13 mouse cellular contexts compared by ENCODE assay signal in the genomic region with DNA sequence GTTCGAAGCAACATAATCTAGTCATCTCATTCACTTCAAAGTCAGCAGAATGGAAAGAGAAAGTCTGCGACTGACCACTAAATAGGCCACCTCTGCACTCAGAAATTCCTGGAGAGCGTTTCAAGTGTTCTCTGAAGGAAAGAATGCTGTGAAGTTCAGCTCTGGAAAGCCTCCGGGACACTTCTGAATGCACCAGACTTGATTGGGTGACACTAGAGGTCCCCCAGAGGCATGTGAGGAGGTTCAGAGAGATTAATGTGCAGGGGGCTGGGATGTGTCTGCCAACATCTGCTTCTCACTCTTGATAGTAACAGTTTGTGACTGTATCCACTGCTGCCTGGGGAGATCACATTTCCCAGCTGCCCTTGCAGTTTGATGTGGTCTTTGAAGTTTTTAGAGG. TPM values are rescaled to one million over a fixed set of nuclear protein-coding genes. Genes with fewer than 3 reads are reported as not detected.
DNase-seq lines count a peak whose midpoint lies in the region; ATAC-seq and TF ChIP-seq lines count a peak whose summit lies in the region.
"Had no signal": no experiment of that assay in that cellular context is flagged by ENCODE, and none has a peak within 500 bp of the region (broad histone marks: within the 10 kb centered on the region; RNA-seq: fewer than 3 reads in every experiment).

No protein-coding gene starts in this region.

- peak; percentile 71 for TF ChIP-seq EP300 in lung, postnatal 0 days (IDR thresholded peaks at IDR 0.05)
- no peak for TF ChIP-seq EP300 in liver, postnatal 0 days (IDR thresholded peaks at IDR 0.05; ENCODE audit: low read depth)

- H3K9me3 ChIP-seq in heart, embryonic 13.5 days, result no peaks in the 10 kb centered on the region
- no peaks in the 10 kb centered on the region for H3K9me3 ChIP-seq in lung, postnatal 0 days (ENCODE audit: low read length)
- no peaks in the 10 kb centered on the region for H3K9me3 ChIP-seq in liver, postnatal 0 days (ENCODE audit: low read length)
- H3K9me3 ChIP-seq: G1E; limb, embryonic 15.5 days had no signal

- peak overlapping the region; percentile 92 for H3K27ac ChIP-seq in heart, embryonic 13.5 days (replicated peaks)
- H3K27ac ChIP-seq in lung, postnatal 0 days (ENCODE audit: low read length), result no peak overlapping the region
- no peak overlapping the region for H3K27ac ChIP-seq in liver, postnatal 0 days (ENCODE audit: low read depth)
- H3K27ac ChIP-seq: limb, embryonic 15.5 days had no signal

- 5% methylated on average over 4 of the region's 4 CpGs for WGBS in heart, embryonic 13.5 days
- 5% methylated on average over 4 of the region's 4 CpGs for WGBS in lung, postnatal 0 days
- 38% methylated on average over 4 of the region's 4 CpGs for WGBS in liver, postnatal 0 days (ENCODE audit: insufficient replicate concordance)

- DNase-seq in 3T3-L1 (ENCODE audit: low read depth, low spot score), result peak; percentile 25
- DNase-seq in brain, embryonic 14.5 days (ENCODE audit: low read depth), result peak; percentile 61
- DNase-seq in lung, postnatal 0 days (ENCODE audit: low spot score), result peak; percentile 81
- DNase-seq in frontal cortex, postnatal 36 days (ENCODE audit: low spot score in 2 of 2), result no peak
- DNase-seq in thymus, postnatal 10 days (ENCODE audit: low spot score in 2 of 2), result no peak
- DNase-seq in liver, postnatal 0 days, result no peak
- DNase-seq: adrenal gland, adult 8-10 months; cerebellum, postnatal 36 days; kidney, adult 11 months; thymus, postnatal 36 days had no signal

- H3K4me1 ChIP-seq in heart, embryonic 13.5 days, result peaks cover 45% of the 10 kb centered on the region
- H3K4me1 ChIP-seq in lung, postnatal 0 days (ENCODE audit: insufficient read depth, low read depth, low read length), result no peaks in the 10 kb centered on the region
- H3K4me1 ChIP-seq in liver, postnatal 0 days (ENCODE audit: insufficient read depth), result no peaks in the 10 kb centered on the region
- H3K4me1 ChIP-seq: limb, embryonic 15.5 days had no signal

- peak; percentile 81 for ATAC-seq in heart, embryonic 13.5 days (ENCODE audit: extremely low read depth, insufficient number of reproducible peaks, low FRiP score, low TSS enrichment)
- ATAC-seq in lung, postnatal 0 days, result peak; percentile 87
- no peak for ATAC-seq in liver, postnatal 0 days

- no peaks in the 10 kb centered on the region for H3K27me3 ChIP-seq in heart, embryonic 13.5 days (replicated peaks)
- no peaks in the 10 kb centered on the region for H3K27me3 ChIP-seq in lung, postnatal 0 days (replicated peaks; ENCODE audit: insufficient read depth, low read length)
- no peaks in the 10 kb centered on the region for H3K27me3 ChIP-seq in liver, postnatal 0 days (ENCODE audit: insufficient read depth, low read length)
- H3K27me3 ChIP-seq: limb, embryonic 15.5 days had no signal

- no peak for TF ChIP-seq CTCF in brain, embryonic 14.5 days (IDR thresholded peaks at IDR 0.05; ENCODE audit: borderline replicate concordance, extremely low read depth, insufficient read depth, insufficient read length)
- no peak for TF ChIP-seq CTCF in lung, postnatal 0 days (IDR thresholded peaks at IDR 0.05)
- TF ChIP-seq CTCF in liver, postnatal 0 days (IDR thresholded peaks at IDR 0.05; ENCODE audit: low read depth), result no peak

- H3K9ac ChIP-seq in heart, embryonic 13.5 days, result no peak overlapping the region
- H3K9ac ChIP-seq in lung, postnatal 0 days (replicated peaks; ENCODE audit: low read depth), result no peak overlapping the region
- H3K9ac ChIP-seq in liver, postnatal 0 days (replicated peaks), result no peak overlapping the region
- H3K9ac ChIP-seq: limb, embryonic 15.5 days had no signal

- peak overlapping the region; percentile 56 for H3K4me2 ChIP-seq in heart, embryonic 13.5 days
- H3K4me2 ChIP-seq in lung, postnatal 0 days (replicated peaks; ENCODE audit: low read depth, low read length), result peak overlapping the region; percentile 35; the same call in 1 of the 2 replicates
- no peak overlapping the region for H3K4me2 ChIP-seq in liver, postnatal 0 days (ENCODE audit: low read depth, low read length)
- H3K4me2 ChIP-seq: limb, embryonic 15.5 days had no signal

- TF ChIP-seq POLR2A in brain, embryonic 14.5 days (IDR thresholded peaks at IDR 0.05; ENCODE audit: borderline replicate concordance, extremely low read depth, insufficient read depth, insufficient read length, poor library complexity, severe bottlenecking), result no peak

- no peaks in the 10 kb centered on the region for H3K36me3 ChIP-seq in heart, embryonic 13.5 days
- no peaks in the 10 kb centered on the region for H3K36me3 ChIP-seq in lung, postnatal 0 days (ENCODE audit: insufficient read depth, low read length)
- no peaks in the 10 kb centered on the region for H3K36me3 ChIP-seq in liver, postnatal 0 days (replicated peaks; ENCODE audit: insufficient read depth, low read length)
- H3K36me3 ChIP-seq: G1E; limb, embryonic 15.5 days had no signal

- peak overlapping the region; percentile 25; the same call in 1 of the 2 replicates for H3K4me3 ChIP-seq in heart, embryonic 13.5 days
- peak overlapping the region; percentile 3; the same call in 1 of the 2 replicates for H3K4me3 ChIP-seq in lung, postnatal 0 days (ENCODE audit: low read depth, low read length)
- no peak overlapping the region for H3K4me3 ChIP-seq in liver, postnatal 0 days (ENCODE audit: low read depth, low read length)
- H3K4me3 ChIP-seq: limb, embryonic 15.5 days had no signal

RNA-seq across cellular contexts. Expression of gene Popdc3, which starts 52.1 kb away (rescaled TPM):
- polyA plus RNA-seq in brain, embryonic 14.5 days (2012; rRNA removed), result 0.53 and 0.83 TPM in 2 replicates
- polyA plus RNA-seq in heart, embryonic 13.5 days (2015; fragmentation: Nextera tagmentation; extraction: Ambion mirVana), result 32.2 and 35.2 TPM in 2 replicates
- 6.4 and 6.6 TPM in 2 replicates for polyA plus RNA-seq in lung, postnatal 0 days (2015; fragmentation: Nextera tagmentation; extraction: Ambion mirVana)
- polyA plus RNA-seq in liver, postnatal 0 days (2015; fragmentation: Nextera tagmentation; extraction: Ambion mirVana), result 0.32 TPM in 1 of 2 replicates, not detected in the other
- polyA plus RNA-seq: G1E had no signal

Comparison
In these comparisons a context has a peak if more than half of its experiments do, and no peak if none do; other contexts are left out.
1. DNase-seq: peak in 3T3-L1 (single experiment), brain, embryonic 14.5 days (single experiment) and lung, postnatal 0 days (single experiment); none in frontal cortex, postnatal 36 days (0 of 2), thymus, postnatal 10 days (0 of 2) and liver, postnatal 0 days (single experiment).